Mouse (Mus musculus): ENCODE data around the gene Nek8.

Nek8 gene

GRCm38 (mm10) chr11:78182961-78183844, 6.7 kb upstream of the Nek8 start, which contains the start of gene Rpl23a:
Gene Rpl23a, minus strand, starts transcription at chr11:78183584.
- peak; percentile 75 to 76 for DNase-seq

DNA sequence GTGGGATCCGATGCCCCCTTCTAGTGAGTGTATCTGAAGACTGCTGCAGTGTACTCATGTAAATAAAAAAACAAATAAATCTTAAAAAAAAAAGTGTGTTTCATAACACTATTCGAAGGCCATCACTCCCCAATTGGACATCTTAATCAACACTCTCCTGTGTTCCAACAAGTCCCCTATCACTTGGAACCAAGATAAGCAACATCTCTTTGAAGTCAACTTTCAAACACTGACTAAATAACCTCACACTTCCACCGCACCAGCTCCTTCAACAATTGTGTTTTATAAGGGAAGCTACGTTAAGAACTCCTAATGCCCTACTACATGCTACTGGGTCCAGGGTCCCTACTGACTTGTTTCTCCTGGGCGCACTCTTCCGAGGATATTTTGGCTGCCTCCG, 6.0 kb upstream of the Nek8 start:
- DNase-seq: no peak

DNA sequence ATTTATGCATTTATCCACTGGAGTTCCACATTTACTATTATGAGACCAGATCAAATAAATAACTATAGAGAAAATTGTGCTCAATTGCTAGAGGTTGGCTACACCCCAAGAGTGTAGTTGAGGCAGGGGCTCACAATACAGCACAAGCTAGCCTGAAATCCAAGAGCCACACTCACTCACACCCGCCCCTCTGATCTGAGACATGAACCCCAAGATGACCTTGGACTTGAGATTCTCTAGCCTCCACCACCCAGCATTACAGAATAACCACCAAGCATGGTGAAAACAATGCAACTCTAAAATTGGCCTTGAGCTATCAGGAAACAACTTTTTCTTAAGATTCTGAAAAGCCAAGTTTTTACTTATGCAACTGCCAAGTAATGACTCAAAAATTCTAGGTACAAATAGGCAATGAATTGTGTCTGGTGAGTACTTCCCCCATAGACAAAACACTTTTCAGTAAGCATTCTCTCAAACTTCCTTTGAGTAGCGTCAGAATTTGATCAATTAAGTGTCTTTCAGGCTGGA, 5.4 kb upstream of the Nek8 start:
- DNase-seq: no peak

DNA sequence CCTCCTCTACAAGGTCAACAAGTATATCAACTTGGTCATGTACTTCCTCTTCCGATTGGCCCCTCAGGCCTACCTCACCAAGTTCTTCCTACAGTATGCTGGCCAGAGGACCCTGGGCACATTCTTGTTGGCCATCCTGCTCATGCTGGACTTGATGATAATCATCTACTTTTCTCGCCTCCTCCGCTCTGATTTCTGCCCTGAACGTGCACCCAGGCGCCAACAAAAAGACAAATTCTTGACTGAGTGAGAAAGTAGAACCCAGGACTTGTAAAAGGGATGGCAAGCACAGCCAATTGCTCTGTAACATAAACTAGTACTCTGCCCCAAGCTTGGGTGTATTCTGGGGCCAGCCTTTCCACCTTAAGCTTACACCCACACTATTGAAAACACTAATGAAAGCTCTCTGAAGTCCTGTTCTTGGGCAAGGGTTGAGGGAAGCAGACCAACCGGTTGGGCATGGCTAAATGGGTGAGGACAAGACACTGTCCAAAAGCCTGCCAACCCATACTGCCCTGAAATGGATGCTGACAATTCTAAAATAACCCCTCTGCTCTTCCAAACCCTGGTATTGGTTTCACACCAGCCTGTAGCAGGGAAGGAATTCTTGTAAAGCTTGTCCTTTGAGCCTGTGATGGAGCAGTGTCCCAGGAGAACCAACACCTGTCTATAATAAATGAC, 3.7 kb upstream of the Nek8 start:
- DNase-seq: no peak

DNA sequence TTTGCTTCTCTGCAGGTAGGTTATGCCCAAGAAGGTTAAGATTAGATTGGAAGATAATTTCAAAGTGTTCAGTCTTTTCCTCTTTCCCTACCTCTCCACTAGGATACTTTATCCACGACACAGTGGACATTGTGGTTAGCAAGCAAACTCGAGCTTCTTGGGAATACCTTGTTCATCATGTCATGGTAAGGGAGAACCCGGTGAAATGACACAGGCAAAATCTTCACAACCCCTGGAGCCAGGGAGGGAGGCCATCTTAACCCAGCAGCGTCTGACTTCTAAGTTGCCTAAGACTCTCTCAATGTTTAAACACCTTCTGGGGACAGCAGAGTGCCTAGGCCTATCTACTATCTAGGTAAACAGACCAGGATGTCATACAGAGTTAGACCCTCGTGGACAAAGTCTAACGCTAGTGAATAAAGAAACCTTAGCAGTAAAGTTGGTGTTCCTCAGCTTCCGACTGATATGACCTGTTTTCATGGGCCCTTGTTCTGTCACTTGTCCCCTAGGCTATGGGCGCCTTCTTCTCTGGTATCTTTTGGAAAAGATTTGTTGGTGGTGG, 3.0 kb upstream of the Nek8 start:
- DNase-seq: no peak

DNA sequence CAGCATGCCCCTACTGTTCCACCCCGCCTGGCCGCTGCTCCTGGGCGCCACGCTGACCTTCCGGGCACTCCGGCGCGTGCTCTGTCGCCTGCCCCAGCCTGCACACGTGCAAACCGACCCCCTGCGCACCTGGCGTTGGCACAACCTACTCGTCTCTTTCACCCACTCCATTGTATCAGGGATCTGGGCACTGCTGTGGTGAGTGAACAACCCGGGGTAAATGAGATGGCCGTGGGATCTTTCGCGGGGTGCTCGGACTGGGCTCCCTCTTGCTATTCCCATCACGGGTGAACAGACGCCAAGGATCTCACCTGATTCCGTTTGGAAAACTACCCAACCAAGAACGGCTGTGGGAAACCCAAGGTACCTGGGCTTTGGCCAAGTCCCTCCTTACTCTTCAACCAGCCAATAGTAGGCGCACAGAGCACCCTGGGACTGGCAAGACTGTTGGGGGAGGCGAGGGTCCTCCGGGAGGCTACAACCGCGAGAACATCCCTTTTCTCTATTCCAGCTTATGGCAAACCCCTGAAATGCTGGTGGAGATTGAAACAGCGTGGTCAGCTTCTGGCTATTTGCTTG, 2.5 kb upstream of the Nek8 start:
- peak in 1 of 2 experiments; percentile 21 for DNase-seq

DNA sequence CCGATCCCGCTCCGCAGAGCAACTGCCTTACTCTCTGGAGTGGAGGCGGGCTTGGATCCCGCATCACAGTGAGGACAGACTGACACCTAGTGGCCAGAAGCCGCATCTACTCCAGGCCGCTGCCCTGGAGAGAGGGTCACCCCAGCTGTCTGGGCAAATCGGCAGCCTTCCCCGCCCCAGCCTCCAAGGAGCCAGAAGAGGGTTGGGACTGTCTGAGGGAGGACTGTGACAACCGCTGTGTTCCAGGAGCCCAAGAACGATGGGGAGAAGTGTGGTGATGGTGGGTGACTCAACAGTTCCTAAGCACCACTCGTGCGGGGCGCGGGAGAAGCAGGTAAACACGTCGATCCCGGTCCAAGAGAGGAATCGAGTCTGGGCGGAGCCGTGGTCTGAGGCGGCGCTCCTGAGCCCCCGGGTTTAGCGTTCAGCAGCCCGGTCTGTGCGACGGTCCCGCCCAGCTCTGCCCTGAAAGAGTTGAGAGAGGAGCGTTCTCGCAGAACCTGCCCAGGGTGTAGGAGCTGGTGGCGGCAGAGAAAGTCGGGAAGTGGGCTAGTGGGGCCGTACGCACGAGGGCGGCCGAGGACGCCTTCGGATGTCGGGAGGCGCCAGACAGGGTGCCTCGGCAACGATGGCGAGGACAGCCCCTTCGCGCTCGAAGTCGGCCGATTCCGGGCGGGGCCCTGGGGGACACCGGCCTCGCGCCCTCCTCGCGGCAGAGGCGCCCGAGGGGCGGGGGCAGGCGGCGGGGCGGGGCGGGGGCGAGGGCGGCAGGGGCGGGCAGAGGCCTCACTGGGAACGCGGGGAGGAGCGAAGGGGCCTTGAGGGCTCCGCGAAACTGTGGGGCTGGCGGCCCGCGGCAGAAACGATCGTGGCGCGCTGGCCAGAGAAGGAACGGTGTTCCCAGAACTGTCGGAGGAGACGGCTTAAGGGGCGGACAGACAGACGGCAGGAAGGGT, 1.7 kb upstream of the Nek8 start:
- peak; percentile 91 for DNase-seq

GRCm38 (mm10) chr11:78177437-78177836, 962 bp upstream of the Nek8 start:
- no peak for DNase-seq

DNA sequence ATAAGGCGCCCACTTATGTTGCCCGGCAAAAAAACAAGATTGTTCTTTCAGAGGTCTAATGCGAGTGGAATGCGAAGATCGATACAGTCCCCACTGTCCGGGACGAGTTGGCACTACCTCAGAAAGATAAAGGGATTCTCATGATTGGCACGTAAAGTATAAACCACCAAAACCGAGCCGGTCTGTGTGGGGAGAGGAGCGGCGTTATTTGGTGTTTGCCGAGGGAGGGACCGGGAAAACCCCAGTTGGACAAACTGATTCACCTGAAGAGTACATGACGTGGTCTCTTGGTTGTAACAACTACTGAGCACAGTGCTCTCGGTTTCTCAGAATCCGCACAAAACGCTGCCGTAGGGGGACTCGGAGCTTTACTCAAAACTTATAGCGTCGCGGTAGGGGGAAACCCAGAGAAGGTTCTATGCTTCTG, 443 bp upstream of the Nek8 start:
- peak; percentile 46 to 47 for DNase-seq

DNA sequence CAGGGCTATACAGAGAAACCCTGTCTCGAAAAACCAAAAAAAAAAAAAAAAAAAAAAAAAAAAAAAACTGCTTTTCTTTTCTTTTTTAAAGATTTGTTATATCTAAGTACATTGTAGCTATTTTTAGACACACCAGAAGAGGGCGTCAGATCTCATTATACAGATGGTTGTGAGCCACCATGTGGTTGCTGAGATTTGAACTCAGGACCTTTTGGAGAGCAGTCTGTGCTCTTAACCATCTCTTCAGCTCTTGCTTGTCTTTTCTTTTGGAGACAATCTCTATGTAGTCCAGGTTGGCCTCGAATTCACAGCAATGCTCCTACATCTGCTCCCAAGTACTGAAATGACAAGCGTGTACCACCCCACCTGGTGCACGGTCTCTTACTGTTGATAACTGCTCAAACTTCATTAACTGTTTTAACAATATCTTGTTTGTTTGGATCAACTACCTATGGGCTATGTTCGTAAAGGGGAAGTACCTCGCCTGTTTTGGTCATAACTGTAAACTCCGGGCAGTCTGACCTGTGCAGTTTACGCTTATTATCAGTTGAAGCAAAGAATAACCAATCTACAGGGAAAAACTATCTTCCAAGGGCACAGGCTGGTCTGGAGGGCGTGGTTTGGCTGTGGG, 589 bp downstream of the Nek8 start:
- no peak for DNase-seq

- DNase-seq: no peak
Observed at GRCm38 (mm10) chr11:78174506-78174905, 2.0 kb downstream of the Nek8 start.

GRCm38 (mm10) chr11:78172748-78173383, 3.6 kb downstream of the Nek8 start:
- no peak for DNase-seq

DNA sequence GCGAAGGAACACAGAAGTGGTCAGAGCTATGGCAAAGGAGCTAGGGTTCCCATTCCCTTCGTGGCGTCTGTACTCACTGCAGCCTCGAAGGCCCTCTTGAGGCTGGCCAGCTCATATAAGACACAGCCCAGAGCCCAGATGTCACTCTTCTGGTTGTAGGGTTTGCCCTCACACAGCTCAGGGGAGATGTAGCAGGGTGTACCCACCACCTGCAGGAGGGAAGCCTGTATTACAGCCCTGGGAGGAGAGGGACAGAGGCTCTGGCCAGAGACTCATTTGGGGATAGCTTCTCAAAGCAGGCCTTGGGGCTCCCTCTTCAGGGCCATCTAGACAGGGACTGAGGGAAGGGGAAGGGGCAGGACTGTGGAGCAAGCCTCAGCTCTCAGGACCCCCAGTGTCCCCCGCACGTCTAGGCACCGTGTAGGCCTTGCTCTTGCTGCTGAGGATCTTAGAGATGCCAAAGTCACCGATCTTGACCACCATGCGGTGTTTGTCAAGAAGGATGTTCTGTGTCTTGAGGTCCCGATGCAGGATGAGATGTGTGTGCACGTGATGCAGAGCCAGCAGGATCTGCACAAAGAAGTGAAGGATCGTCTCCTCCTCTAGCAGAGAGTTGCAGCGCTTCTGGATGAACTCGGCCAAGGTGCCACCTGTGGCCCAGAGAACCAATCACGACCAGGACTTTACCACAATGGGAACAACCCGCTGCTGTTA, 4.3 kb downstream of the Nek8 start:
- DNase-seq: peak; percentile 30 to 42

DNA sequence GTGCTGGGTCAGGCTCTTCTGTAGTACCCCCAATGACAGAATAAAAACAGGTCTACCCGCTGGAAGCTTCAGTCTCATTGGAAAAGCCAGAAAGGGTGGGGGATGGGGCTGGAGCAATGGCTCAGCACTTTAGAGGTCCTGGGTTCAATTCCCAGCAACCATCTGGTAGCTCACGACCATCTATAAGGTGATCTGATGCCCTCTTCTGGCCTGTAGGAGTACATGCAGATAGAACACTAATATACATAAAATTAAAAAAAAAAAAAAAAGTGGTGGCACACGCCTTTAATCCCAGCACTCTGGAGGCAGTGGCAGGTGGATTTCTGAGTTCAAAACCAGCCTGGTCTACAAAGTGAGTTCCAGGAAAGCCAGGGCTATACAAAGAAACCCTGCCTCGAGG, 5.1 kb downstream of the Nek8 start:
- DNase-seq: no peak

GRCm38 (mm10) chr11:78170306-78170705, 6.2 kb downstream of the Nek8 start:
- DNase-seq: no peak

GRCm38 (mm10) chr11:78168541-78169468, 7.7 kb downstream of the Nek8 start:
- DNase-seq: peak; percentile 71 to 77

GRCm38 (mm10) chr11:78167257-78167959, 9.1 kb downstream of the Nek8 start:
- DNase-seq: no peak

DNA sequence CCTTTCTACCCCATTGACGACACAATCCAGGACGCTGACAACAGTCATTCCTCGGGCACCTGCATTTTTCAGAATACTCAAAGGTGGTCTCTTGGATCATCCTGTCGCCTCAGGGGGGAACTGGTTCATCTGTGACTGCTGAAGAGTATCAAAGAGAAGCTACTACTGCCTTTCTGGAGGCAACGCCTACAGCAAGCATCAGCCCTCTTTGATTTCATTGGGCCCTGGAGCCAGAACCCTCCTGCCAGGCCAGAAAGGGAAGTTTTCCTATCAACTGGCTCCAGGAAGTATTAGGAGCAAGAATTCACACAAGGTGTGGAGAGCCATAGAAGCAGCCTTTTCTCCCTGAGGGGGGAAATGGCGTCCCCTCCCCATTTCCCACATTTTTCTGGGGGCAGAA, 9.8 kb downstream of the Nek8 start:
- DNase-seq: no peak
